Mouse (Mus musculus): ENCODE data around the gene Ttc7b.

Gene Ttc7b

DNA sequence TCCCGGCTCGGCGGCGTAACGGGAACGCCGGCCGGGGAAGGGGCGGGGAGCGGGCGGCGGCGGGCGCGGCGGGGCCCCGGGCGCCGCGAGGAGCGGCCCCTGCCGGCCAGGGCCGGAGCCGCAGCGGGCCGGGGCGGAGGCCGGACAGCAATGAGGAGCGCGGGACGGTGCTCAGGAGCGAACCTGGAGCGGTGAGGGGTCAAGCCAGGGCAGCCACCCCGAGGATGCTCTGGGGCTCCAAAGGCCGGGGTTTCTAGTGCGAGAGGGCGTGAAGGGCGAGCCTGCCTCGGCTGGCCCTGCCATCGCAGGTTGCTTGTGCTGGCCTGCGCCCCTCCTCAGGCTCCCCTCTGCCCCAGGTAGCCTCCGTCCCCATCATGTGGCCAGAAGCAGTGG lies at the start of gene Ttc7b:
Ttc7b (minus strand) TSS at position 33 of the 393 bp plus-strand sequence.
- DNase-seq (ENCODE audit: low read depth, low spot score), result peak; percentile 44

DNA sequence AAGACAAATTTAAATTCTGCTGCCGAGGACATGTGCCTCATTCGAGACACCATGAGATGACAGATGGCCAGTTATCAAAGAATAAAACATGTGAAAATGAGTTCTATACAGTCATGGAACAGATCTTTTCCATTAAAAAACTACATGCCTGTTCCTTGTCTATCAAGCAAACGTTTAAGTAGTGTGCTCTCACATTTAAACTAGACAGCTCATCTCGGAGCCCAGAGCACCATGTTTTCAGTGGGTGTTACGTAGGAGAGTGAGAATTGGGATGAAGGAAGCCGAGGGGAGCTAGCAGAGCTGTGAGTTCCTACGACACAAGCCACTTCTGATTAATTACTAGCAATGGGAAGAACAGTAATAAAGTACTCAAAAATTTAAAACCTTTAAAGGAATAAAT lies 48.2 kb upstream of the Ttc7b start:
- DNase-seq (ENCODE audit: low read depth, low spot score), result no peak

DNA sequence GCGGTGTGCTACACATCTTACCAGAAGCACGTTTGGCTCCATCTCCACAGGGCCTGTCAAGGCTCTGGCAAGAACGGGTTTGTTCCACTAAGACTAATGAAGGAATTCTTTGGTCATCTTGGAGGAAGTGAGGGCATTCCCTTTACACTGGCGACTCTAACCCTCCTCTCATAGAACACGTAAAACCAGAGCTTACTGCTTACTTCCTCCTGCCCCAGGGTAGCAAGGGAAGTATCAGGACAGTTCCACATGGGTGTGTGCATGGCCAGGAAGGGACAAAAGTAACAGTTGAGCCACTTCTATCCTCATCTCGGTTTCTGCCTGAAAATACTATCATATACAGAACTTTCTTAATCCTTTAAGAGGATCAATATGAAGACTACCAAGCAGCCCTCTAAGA lies 47.5 kb upstream of the Ttc7b start:
- DNase-seq (ENCODE audit: low read depth, low spot score), result no peak

DNA sequence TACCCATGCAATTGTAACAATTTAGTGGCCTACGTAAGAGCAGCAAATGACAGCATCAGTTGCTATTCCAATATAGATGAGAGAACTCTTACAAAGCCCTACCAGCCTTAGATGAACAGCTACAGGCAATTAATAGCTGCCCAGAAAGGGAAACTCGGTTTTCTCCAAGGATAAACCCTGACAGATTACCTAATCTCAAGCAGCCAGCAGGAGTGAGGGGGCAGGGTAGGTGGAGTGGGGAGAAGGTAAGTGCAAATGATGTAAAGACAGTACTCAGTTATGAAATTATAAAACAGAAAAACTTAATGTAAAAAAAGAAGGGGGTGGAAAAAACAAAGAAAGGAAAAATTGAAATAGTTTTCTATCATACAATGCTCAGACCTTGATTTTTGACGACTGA lies 47.0 kb upstream of the Ttc7b start:
- no peak for DNase-seq (ENCODE audit: low read depth, low spot score)

DNA sequence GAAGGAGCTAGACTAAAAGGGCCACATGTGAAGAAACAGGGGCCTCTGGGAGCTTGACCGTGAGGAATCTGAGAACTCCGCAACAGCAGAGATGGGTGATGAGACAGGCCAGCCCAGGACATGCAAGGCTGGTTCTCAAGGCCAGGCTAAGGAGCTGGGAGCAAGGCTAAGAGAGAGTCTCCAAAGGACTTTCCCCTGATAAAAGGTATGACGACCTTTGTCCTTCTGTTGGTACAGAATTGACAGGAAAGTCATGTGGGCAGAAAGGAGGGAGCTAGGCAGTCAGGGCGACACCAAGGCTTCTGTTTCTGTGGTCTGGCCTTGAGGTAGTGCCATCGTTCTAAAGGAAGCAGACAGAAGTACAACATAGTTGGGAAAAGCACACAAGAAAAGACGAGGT lies 33.0 kb upstream of the Ttc7b start:
- DNase-seq (ENCODE audit: low read depth, low spot score), result no peak

DNA sequence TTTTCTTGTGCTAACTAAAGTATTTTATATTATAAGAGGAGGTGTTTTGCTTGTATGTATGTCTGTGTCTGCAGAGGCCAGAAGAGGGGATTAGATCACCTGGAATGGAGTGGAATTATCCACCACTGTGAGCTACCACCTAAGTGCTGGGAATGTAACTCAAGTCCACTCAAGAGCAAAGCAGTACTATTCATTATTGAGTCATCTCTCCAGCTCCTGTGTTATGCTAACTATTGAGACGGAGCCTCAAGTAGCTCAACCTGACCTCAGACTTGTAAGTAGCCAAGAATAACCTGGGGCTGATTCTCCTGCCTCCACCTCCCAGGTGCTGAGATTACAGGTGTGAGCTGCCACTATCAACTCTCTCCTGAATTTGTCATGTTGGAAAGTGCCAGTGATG lies 31.3 kb upstream of the Ttc7b start:
- no peak for DNase-seq (ENCODE audit: low read depth, low spot score)

DNA sequence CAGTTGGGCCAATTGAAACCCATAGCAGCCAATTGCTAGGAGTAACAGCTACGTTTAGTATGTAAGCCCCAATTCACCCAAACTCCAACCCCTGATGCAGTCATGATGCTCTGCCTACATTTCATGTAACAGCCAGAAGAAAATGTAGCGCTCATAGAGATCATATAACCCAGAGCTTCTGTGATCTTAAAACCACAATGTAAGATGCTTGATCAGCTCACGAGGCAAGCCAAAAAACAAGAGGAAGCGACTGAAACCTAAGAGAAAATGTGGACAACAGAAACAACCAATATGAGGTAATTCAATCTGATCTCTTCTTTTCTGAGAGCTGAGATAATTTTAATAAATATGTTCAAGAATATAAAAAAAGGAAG lies 23.6 kb upstream of the Ttc7b start:
- no peak for DNase-seq (ENCODE audit: low read depth, low spot score)

DNA sequence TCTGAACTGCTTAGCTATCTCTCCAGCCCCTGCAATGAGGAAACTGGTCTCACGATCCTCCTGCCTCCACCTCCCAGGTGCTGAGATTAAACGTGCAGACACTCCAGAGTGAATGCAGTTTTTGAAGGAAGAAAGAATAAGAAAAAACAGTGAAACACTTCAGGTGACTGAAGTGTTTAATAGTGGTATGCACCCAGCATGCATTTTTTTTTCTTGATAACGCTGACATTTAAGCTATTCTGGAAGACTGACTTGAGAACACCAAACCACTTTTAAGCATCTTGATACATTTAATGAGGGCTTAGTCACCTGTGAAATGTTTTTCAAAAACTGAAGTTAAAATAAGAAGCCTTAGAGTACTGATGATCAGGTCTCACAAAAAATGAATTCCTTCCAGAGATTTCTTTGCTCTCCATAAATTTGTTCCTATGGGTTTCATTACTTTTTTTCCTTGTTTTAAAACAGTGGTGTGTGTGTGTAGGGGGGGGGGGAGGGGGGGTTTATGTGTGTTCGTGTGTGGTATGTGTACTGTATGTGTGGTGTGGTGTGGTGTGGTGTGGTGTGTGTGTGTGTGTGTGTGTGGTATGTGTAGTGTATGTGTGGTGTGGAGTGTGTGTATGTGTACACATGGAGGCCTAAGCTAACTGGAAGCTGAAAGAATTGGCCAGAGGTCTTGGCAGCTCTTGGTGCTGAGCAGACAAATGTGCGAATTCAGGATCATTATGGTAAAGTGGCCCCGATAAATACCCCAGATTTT lies 23.0 kb upstream of the Ttc7b start:
- DNase-seq (ENCODE audit: low read depth, low spot score), result no peak

DNA sequence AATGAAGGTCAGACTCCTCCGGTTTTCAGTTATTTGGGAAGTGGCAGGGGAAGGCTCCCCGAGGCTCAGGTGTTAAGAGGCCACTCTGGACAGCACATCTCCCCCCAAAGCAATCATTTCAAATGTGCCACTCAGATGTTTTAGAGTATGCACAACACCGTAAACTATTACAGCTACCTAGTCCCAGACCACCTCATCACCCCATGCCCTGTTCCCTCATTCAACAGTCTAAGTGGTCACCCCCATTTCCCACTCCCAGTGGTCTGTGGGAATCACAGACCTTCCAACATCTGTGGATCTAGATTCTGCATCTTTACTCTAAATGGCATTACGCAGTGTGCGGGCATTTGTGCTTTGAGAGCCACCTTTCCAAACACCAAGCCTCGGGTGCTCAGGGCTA lies 21.9 kb upstream of the Ttc7b start:
- DNase-seq (ENCODE audit: low read depth, low spot score), result no peak

DNA sequence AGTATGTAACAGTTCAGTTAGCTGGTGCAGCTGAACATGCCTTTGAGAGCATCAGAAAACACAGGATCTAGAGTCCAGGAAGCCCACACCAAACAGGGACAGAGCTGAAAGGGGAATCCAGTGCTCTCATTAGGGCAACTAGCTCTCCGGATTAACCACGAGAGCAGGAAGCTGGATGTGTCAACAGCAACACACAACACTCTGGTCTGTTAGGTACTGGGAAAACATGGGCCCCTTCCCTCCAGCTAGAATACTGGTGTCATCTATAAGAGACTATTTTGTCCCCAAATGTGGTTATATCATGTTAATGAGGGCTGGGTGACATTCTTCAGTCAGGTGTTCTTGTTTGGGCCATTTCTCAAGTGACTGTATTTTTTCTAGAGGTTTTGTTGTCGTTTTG lies 21.4 kb upstream of the Ttc7b start:
- DNase-seq (ENCODE audit: low read depth, low spot score), result no peak

DNA sequence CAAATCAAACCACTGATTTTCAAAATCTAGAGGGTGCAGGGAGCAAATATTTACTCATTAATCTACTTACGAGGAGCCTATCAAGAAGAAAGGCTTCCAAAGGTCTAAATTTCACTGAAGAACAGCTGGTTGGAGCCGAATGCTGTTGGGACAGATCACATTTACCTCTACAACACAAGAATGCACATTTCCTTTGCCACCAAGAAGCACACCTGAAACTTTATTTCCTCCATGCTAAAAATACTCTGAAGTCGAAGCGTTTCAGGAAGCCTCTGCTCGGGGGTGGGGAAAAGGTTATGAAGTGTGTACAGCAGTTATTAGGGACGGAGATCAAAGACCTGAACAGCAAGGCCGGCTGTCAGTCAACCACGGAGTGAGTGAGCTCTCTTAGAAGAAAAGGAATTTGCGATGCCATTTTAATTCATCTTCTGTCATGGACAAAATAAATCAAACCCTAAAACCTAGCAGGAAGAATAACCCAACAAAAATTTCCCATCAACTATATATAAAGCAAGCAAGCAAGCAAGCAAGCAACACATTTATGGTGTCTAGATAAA lies 18.6 kb upstream of the Ttc7b start:
- no peak for DNase-seq (ENCODE audit: low read depth, low spot score)

DNA sequence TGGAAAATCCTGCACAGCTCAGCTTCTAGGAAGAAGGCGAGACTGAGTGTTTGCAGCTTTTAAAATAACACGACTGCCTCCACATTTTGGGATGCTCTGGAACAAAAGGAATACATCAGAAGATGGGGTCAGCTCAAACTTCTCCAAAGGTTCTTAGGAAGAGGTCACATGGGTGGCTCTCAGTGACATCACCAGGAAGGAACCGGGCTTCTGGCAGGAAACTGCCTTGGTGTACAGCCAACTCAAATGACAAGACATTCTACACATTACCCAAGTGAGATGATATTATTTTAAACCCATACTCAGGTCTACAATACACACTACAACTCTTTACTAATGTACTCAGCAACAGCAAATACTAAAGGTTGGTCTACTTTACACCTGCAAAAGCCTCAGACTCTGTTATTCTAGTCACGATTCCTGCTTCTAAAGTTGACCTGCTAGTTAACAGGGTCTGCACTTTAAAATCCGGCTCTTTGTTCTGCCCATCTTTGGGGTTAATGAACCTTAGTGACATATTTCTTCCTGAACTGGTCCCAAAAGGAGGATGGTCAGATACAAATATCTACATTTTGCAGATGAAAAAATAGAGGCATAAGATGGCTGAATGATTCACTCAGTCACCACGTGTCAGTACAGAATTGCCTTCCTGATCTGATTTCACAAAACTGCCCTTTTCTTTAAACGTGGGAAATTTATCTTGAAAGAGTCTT lies 18.0 kb upstream of the Ttc7b start:
- no peak for DNase-seq (ENCODE audit: low read depth, low spot score)

DNA sequence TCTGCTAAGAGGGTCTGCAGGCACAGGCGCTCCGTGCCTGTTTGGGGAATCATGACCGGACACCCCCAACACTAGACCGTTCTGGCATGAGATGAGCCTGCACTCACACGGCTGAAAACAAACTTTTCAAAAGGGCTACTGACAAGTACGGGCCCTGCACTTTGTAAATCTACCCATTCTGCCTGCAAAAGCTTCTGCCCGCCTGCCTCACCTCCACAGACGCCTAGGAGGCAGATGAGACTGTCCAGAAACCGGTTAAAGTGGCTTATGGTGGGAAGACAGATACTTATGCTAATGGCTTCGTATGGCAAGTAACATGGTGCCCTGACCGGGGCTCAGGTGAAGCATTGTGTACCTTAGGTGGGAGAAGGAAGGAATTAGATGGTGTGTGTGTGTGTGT lies 16.5 kb upstream of the Ttc7b start:
- no peak for DNase-seq (ENCODE audit: low read depth, low spot score)

DNA sequence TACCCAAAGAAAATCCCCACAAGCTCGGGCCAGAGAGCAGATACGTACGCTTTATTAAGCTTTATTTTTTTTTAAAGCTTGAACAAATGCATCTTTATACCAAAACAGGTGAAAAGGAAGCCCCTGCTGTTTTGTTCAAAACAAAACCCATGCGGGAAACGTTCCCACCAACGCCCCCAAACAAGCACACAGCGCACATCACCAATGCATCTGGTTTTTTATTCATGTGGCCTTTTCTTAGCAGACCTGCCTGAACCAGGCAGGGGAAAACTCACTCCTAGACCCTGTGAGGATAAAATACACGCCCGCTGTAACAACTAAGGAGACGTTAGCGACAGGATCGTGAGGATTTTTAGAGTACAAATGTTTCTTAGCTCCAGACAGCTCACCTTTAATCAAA lies 14.4 kb upstream of the Ttc7b start:
- no peak for DNase-seq (ENCODE audit: low read depth, low spot score)

DNA sequence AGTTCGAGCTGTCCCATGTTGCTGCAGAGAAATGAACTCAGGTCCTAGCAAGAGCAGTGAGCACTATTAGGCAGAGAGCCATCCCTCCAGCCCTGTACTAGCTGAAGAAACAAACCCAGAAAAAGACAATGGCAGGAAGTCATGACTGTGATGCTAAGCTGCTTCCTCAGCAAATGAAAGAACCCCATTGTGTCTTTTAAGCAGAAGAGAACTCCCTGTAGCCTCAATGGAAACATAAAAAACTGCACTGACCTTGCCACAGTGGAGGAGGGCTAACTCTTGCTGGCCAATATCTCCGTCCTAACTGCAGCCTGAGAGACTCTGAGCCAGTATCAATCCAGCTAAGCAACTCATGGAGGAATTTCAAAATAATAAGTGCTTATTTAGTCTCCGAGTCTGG lies 13.4 kb upstream of the Ttc7b start:
- no peak for DNase-seq (ENCODE audit: low read depth, low spot score)

DNA sequence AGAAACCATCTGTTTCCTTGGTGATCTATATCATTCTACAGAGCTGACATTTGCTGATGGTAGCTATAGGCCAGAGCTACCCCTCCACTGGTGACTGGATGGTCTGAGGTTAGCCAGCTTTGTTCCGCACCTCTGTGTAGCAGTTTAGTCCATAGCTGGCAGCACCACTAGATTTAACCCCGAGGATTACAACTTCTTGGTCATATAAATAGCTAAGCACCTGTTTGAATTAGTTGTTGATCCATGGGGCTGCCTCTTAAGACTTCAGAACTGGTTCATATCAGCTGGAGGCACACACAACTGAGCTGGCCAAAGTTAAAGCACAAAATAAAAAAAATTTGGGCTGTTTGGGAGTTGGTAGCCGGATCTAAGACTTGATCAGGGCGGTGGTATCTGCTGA lies 12.6 kb upstream of the Ttc7b start:
- DNase-seq (ENCODE audit: low read depth, low spot score), result no peak

DNA sequence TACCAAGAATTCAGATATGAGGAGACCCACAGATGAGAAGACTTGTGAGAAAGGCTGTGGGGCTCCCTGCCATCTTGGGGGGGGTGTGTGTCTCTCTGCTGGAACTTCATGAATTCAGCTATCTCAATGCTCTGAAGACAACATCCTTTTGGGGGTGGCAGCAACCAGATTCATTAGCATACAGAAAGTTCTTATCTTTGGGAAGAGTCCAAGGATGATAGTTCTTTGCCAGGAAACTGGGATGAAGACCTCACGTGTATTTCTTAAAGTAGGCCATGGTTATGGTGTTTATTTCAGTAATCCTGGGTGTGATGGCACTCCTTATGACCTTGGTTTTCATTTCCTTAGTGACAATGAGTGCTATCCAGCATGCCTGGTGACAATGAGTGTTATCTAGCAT lies 11.1 kb upstream of the Ttc7b start:
- no peak for DNase-seq (ENCODE audit: low read depth, low spot score)

DNA sequence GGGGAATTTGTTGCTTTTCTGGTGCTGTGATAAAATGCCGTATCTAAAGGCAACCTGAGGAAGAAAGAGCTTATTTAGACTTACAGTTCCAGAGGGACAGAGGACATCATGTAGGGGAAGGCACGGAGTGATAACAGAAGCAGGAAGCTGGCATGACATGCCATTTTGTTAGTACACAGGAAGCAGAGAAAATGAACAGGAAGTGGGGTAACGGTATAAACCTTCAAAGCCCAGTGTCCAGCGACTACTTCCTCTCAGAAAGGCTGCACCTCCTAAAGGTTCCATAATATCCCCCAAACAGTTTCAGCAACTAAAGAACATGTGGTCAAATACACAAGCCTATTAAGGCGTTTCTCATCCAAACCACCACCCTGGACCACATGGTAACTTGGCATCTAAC lies 10.2 kb upstream of the Ttc7b start:
- DNase-seq (ENCODE audit: low read depth, low spot score), result no peak

DNA sequence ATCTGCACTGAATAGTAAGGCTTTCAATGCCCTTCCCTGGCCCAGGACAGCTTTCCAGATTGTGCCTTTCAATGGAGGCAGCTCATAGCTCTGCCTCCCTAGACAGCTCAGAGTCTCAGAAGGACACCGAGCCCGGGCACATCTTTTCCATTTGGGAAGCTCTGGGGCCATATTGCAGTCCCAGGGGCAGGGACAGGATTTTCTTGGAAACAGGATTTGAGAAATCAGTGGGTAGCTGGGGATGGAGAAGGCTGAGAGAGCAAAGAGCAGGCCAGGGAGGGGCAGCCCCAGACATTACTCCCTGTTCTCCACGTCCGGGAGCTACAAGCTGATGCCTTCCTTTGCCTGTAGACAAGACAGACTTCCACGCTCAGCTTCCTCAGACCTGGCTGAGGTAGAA lies 9.0 kb upstream of the Ttc7b start:
- DNase-seq (ENCODE audit: low read depth, low spot score), result no peak

DNA sequence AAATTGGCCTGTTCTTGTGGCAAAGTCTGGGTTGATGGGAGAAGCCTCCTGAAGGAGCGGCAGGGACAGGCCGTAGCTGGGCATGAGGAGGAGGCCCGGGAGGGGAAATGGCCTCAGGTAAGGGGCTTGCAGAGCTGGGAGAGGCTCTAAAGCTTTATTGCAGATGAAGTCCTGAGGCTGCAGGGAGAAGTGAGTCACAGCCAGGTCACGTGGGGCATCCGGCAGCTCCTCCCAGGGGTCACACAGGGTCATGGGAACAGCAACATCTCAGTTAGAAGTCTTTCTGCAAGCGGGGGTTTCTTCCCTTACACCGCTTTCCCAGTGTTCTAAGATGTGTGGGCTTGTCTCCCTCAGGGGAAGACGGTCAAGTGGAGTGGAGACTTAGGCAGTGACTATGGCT lies 8.5 kb upstream of the Ttc7b start:
- no peak for DNase-seq (ENCODE audit: low read depth, low spot score)

DNA sequence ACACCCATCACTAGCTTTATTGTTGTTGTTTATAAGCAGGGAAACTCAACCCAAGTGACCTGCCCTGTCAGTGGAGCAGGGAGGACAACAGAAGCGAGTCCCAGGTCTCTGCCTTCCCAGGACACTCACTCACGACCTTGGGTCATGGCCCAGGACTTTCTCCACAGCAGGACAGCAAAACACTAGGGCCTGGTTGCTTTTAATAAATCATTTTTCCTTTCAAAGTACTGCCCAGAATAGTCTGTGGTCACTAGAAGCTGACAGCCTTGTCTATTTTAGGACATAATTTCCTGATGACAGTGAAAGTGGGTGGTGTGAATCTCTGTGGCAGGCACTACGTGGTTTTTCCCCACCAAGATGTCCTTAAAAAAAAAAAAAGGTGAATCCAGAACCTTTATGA lies 7.6 kb upstream of the Ttc7b start:
- DNase-seq (ENCODE audit: low read depth, low spot score), result no peak

DNA sequence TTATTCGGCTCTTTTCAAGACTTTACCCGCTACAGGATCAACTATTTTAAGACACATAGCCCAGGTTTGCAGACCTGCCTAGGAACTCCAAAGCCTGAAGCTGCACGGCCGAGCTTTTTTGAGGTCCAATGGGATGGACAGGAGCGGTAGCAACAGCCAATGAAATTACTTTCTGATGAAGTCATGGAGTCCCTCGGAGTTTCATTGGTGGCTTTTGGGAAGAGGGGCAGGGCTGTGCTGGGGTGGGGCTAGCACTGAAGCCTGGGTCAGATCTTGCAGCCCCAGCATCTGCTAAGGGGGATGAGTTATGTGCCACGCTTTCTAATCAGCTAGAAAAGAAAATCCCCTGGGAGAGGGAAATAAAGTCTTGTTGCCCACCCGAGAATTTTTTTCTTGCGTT lies 7.1 kb upstream of the Ttc7b start:
- DNase-seq (ENCODE audit: low read depth, low spot score), result peak; percentile 59

DNA sequence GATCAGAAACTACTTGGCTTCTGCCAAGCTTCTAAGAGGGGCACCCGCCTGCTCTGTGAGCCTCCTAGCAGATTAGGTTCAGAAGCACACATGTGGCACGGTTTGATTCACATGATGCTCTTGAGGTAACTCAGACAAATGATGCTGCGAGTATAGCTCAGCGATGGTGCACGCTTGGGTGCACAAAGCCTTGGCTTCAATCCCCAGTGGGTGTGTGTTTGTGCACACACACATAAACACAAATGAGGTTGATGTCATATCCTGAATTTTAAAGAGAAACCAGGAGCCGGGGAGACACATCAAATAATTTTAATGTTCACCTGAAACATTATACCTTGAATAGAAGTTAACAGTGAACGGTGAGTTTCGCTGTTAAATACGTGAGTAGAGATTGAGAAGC lies 6.6 kb upstream of the Ttc7b start:
- DNase-seq (ENCODE audit: low read depth, low spot score), result no peak
